Mouse (Mus musculus): ENCODE data around the gene Il2ra.

Il2ra gene

DNA sequence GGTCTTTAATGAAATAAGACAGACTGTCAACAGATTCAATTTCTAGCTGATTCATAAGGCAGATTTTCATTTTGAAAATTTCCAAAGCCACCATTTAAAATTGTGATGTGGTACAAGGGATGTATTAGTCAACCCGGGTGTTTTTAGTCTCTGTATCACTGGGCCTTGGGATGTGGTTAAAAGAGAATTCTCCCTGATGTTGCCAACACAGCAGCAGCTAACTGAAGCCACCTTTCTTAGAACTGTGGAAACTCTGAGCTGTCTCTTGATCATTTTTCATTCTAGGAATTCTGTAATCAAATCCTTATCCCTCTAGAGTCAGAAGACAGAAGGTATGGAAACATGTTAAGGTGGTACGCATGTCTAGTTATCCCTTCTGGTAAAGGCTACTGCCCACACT is 2.7 kb downstream of the Il2ra start:
- in situ Hi-C loops (cut with MboI; ENCODE audit: low pct_unique_long_range_greater_than_20kb in 1 of 2, low sequenced_read_pairs in 2 of 2, unreplicated experiment in 1 of 2): no loop called here

DNA sequence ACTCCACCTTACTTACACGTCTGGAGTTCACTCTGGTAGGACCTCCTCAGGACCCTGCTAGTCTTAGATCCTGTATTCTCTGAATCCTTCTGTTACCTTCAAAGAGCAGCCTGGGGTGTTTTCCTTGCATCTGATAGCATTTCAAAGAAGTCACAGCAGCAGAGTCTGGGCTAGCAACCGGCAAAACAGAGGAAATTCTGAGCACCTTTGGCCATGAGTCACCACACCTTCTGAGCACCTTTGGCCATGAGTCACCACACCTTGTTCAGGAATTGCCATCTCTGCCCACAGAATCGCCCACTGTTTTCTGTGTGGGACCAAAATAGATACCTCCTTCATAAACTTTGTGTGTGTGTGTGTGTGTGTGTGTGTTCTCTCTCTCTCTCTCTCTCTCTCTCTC is 8.9 kb downstream of the Il2ra start:
- in situ Hi-C loops (cut with MboI; ENCODE audit: low pct_unique_long_range_greater_than_20kb in 1 of 2, low sequenced_read_pairs in 2 of 2, unreplicated experiment in 1 of 2): no loop called here

DNA sequence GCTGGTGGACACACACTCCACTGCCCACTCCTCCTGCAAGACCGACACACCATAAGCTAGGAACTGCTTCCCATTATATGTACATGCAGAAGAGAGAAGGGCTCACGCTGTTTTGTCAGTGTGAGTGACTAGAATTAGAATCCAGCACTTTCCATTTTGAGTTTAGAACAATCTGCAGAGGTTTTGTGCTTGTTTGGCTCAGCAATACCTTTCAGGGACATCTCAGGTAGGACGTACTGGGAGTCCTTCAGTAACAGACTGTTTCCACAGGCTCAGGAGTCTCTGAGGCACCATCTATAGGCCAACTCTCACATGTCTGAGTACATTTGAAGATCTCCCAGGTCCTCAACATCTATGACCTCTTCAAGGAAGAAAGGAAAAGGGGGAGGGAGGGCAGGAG is 9.6 kb downstream of the Il2ra start:
- in situ Hi-C loops (cut with MboI; ENCODE audit: low pct_unique_long_range_greater_than_20kb in 1 of 2, low sequenced_read_pairs in 2 of 2, unreplicated experiment in 1 of 2): no loop called here

DNA sequence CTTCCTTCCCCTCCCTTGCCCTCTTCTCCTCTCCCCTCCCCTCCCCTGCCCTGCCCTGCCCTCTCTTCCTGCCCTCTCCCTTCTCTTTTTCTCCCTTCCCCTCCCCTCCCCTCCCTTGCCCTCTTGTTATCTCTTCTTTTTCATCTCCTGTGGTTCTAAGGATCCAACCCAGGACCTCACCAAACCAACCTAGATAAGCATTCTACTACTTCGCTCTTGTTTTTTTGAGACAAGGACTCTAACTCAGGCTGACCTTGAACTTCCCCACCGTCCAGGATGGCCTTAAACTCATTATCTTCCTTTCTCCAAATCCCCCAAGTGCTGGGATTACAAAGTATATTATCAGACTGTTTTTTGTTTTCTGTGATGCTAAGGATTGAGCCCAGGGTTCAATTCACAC is 10.2 kb downstream of the Il2ra start:
- in situ Hi-C loops (cut with MboI; ENCODE audit: low pct_unique_long_range_greater_than_20kb in 1 of 2, low sequenced_read_pairs in 2 of 2, unreplicated experiment in 1 of 2): no loop called here

DNA sequence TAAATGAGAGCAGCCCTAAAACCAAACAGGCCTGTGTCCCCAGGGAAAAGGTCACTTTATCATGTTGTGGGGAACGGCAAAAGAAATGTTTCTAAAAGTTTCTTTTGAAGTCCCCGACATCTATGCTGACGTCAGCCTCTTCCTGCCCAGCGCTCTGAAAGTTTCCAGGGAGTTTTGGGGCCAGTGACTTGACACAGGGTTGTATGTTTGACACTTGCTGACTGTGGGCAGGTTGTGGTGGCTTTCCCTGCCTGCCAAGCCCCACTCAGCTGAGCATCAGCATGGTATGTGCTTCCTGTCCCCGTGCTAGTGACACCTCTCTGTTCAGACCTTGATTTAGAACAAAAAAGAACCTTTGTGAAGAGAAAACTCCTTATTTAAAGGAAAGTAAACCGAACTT is 10.7 kb downstream of the Il2ra start:
- in situ Hi-C loops (cut with MboI; ENCODE audit: low pct_unique_long_range_greater_than_20kb in 1 of 2, low sequenced_read_pairs in 2 of 2, unreplicated experiment in 1 of 2): no loop called here

DNA sequence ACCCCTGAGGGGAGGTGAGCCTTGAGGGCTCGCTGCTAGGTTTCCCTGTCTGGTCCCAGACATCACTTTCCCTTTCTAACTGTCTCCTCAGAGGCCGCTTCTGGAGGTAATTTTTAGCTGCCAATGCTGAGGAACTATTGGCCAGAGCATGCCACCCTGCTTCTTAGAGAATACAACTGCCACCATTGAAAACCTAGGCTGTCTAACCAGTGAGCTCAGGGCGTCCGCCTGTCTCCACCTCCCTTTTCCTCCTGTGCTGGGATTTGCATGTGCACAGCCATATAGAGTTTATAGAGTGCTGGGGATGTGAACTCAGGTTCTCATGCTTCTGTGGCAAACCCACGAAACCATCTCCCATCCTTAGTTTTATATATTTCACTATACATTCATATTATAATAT is 11.2 kb downstream of the Il2ra start:
- in situ Hi-C loops (cut with MboI; ENCODE audit: low pct_unique_long_range_greater_than_20kb in 1 of 2, low sequenced_read_pairs in 2 of 2, unreplicated experiment in 1 of 2): no loop called here

DNA sequence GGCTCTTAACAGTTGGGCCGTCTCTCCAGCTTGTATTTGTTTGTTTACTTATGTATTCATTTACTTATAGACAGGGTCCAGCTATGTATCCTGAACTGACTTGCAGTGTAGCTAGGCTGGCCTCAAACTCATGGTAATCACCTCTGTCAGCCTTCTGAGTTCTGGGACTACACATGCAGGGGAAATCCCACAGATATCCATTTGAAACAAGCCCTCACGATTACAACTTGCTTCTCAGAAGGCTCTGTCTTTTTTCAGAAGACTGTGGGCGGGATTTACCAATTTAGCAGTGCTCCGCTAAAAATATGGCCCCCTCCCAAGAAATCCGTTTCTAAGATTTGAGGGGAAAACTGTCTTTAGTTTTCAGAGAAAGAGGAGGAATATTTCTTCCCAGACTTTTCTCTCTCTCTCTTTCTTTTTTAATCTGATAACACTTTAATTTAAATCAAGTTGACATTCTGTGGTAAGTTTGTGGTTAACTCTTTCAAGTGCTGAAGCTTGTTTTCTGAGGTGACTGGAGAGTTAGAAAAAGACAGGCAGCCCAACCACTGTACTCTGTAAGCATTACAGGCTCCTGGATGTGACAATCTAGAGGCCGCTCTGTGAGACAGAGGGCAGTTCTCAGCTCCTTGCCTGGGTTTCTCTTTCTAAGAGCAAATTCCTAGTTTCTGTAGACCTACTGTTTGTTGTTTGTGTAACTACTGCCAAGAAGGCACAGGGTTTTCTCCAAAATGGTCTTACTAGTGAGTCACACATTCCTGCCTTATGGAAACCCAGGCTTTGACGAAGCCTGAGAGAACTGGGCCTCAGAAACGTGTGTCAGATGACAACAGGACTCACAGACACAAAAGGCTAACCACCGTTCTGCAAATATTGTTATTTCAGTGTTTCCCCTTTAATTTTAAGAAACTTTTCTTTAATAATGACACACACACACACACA is 12.7 kb downstream of the Il2ra start:
- in situ Hi-C loops (cut with MboI; ENCODE audit: low pct_unique_long_range_greater_than_20kb in 1 of 2, low sequenced_read_pairs in 2 of 2, unreplicated experiment in 1 of 2): no loop called here

DNA sequence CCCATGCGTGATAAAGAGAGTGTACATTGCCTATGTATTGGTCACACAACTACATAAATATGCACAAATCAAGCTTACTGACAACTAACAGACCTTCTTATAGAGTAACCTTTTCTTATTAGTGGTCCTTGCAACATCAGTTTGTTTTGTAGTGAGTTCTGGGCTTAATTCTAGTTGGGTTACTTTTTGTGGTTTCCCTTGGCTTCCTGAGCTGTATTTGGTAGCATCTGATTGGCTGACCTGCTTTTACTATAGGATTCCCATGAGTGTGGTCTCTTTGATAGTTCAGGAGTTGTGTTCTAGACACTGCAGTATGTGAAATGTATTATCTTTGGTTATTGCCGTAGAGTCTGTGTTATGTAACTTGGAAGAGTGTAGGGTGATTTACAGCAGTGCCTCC is 15.0 kb downstream of the Il2ra start:
- in situ Hi-C loops (cut with MboI; ENCODE audit: low pct_unique_long_range_greater_than_20kb in 1 of 2, low sequenced_read_pairs in 2 of 2, unreplicated experiment in 1 of 2): no loop called here

DNA sequence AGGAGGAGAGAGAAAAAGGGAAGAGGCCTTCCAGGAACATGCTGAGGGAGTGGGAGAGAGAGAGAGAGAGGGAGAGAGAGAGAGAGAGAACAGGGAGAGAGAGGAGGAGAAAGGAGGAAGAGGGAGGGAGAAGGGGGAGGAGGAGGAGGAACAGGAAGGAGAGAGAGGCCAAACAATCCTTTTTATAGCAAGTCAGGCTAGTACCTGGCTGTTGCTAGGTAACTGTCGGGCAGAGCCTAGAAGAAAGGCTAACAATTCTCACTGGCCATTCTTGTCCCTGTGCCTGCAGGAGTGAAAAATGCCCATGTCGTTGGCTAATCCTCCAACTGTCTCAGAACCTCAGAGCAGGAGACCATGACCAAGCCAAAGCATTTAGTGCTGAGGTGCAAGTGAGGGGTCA is 16.7 kb downstream of the Il2ra start:
- in situ Hi-C loops (cut with MboI; ENCODE audit: low pct_unique_long_range_greater_than_20kb in 1 of 2, low sequenced_read_pairs in 2 of 2, unreplicated experiment in 1 of 2): no loop called here

DNA sequence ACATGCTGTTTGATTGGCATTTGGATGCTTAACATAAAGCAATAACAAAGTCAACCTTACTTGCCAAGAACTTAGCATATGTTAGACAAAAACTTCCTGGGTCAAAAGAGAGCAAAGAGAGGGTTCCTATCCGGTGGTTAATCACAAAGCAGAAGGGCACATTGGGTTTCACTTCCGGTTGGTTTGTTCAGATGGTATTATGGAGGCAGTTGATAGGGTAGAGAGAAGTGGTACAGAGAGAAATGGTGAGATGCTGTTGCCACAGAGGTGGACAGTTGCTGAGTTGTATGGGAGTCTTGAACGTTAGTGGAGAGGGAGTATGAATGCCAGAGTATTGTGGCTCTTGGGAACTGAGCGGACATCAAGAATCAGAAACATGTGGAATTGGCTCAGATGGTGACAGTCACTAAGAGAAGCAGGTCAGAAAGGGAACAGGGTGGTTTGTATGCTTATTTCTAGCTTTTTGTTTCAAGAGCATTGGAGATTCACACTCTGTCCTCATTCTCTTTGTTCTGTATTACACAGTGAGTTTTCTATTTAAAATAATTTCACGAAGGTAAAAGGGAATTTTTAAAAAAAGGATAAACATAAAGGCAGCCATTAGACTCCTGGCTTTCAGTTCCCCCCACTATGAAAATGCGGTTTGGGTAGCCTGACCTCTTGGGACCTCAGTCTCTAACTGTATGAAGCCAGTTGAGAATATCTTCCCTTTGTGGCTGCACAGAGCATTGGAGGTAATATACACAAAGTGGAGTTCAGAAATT is 19.7 kb downstream of the Il2ra start:
- in situ Hi-C loops (cut with MboI; ENCODE audit: low pct_unique_long_range_greater_than_20kb in 1 of 2, low sequenced_read_pairs in 2 of 2, unreplicated experiment in 1 of 2): no loop called here

DNA sequence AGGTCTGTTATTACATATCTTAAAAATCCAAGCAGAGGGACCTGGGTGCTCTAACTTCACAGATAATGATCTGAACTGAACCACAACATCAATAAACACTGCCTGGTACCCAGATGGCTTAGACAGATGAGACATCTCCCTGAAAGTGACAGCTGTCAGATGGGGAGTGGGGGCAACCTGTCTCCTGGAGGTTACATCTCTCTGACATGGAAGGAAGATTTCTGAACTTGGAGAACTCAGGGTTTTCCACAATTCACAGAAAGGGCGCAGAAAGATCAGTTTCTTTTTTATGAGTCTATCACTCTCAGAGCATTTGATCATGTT is 20.3 kb downstream of the Il2ra start:
- in situ Hi-C loops (cut with MboI; ENCODE audit: low pct_unique_long_range_greater_than_20kb in 1 of 2, low sequenced_read_pairs in 2 of 2, unreplicated experiment in 1 of 2): no loop called here

DNA sequence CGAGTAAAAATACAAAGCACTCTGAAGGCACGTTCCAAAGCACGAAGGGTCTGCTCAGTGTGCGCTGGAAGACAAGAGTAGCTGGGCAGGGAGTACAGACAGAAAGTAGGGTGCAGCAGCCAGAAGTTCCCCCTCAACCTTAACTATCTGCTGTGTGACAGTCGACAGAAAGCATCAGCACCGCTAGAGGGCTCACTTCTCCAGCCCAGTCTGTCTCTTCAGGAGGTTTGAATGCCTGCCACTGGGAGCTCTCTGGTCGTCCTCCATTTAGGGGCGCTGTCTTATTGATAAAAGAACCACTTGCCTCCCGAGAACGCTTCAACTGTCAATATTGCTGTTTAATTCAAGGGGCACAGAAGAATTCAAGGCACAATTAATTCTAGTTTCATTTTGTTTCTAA is 21.4 kb downstream of the Il2ra start:
- in situ Hi-C loops (cut with MboI; ENCODE audit: low pct_unique_long_range_greater_than_20kb in 1 of 2, low sequenced_read_pairs in 2 of 2, unreplicated experiment in 1 of 2): no loop called here

DNA sequence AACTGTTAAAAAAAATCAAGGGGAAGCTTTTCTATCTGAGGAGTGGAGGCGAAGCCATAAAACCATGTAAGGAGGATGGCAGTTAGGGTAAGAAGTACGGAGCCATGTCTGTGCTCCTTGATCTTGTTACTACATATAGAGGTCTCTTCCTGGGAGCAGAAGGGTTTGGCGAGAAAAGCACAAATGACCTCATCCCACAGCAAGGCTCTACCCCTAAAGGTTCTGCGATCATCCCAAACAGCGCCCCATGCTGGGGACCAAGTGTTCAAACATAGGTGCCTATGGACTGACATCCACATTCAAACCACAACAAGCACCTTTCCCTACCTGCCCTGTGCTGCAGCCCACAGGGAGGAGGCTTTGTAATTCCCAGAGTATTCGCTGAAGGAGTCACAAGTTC is 21.8 kb downstream of the Il2ra start:
- in situ Hi-C loops (cut with MboI; ENCODE audit: low pct_unique_long_range_greater_than_20kb in 1 of 2, low sequenced_read_pairs in 2 of 2, unreplicated experiment in 1 of 2): no loop called here

DNA sequence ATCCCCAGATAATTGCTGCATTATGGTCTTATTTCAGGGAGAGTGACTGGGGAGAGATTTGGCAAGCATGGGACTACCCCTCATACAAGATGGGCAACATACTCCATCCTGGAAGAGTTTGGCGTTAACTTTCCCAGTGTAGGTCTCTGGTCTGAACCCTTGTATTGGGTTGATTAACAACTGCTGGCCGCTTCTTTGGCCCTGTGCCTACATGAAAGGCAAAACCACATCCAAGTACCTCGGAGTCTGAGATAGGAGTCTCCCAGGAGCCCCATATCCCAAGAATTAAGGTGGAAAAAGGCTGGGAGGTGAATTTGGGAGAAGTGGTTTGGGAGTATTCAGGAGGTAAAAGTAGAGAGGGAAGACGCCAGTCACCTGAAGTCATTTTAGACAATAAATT is 22.2 kb downstream of the Il2ra start:
- in situ Hi-C loops (cut with MboI; ENCODE audit: low pct_unique_long_range_greater_than_20kb in 1 of 2, low sequenced_read_pairs in 2 of 2, unreplicated experiment in 1 of 2): no loop called here

DNA sequence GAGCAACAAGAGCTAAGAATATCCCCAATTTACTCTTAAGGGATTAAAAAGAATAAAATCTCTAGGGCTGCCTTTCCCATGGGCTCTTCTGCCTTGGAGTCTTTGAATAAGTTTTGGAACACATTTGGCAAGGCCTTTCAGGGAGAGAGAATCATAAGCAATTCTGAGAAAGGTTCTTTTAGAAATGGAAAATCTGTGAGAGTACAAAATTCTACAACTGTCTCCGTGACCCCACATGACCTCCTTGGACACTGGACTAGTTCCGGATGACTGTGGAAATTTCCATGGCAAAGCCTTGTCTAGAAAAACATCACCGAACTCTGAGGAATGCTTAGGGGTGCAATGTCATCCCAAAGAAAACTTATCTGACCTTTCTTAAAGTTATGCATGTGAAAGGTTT is 22.7 kb downstream of the Il2ra start:
- in situ Hi-C loops (cut with MboI; ENCODE audit: low pct_unique_long_range_greater_than_20kb in 1 of 2, low sequenced_read_pairs in 2 of 2, unreplicated experiment in 1 of 2): no loop called here

DNA sequence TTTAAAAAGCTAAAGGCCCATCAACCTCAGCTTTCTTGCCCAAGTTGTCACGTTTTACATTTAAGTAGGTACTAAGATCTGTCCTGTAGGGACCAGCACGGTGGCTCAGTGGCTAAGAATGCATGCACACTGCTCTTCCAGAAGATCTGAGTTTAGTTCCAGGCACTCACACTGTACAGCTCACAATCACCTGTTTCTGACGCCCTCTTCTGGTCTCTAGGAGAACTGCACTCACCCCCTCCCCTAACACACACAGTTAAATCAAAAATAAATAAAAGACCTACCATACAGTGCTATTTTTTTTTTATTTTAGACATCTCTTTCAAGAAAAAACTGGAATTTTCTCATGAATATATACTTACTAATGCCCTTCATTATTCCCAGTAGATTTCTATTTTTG is 29.5 kb downstream of the Il2ra start:
- in situ Hi-C loops (cut with MboI; ENCODE audit: low pct_unique_long_range_greater_than_20kb in 1 of 2, low sequenced_read_pairs in 2 of 2, unreplicated experiment in 1 of 2): no loop called here

DNA sequence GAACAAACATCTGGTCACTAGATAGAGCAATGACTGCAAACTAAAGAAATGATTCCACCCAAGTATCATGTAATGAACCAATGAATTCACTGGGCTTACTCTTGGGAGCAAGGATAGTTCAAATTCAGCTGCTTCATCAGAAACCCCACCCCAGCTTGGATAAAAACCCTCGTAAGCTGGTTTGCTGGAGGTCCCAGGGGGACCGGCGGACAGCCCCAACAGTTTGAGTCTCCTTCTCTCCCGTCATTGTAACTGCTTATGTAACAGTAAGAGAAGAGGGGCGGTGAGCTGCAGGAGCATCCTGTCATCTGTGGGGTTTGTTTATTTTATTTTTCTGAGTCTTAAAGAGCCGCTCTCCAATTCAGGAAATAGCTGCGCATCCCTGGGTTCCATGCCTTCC is 37.0 kb downstream of the Il2ra start:
- in situ Hi-C loops (cut with MboI; ENCODE audit: low pct_unique_long_range_greater_than_20kb in 1 of 2, low sequenced_read_pairs in 2 of 2, unreplicated experiment in 1 of 2): loop anchor here in 1 of 2 experiments (25.0 kb wide), 1 partner anchor 342 kb away; no protein-coding TSS in a partner anchor

DNA sequence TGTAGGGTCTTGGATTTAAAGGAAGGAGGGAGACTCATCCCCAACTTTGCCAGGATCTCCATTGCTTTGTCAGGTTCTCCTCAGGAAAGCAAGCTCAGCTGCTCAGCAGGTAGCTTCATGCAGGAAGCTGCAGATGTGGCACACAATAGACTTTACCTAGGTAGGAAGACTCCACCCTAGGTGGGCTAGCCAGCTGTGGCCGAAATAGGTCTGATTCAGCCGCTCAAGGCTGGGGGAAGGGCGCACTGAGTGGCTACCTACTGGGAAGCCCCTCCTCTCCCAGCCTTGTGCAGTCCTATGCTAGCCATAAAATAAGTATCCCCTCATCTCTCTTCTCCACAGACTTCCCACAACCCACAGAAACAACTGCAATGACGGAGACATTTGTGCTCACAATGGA is 40.1 kb downstream of the Il2ra start:
- in situ Hi-C loops (cut with MboI; ENCODE audit: low pct_unique_long_range_greater_than_20kb in 1 of 2, low sequenced_read_pairs in 2 of 2, unreplicated experiment in 1 of 2): loop anchor here in 1 of 2 experiments (25.0 kb wide), 1 partner anchor 345 kb away; no protein-coding TSS in a partner anchor

DNA sequence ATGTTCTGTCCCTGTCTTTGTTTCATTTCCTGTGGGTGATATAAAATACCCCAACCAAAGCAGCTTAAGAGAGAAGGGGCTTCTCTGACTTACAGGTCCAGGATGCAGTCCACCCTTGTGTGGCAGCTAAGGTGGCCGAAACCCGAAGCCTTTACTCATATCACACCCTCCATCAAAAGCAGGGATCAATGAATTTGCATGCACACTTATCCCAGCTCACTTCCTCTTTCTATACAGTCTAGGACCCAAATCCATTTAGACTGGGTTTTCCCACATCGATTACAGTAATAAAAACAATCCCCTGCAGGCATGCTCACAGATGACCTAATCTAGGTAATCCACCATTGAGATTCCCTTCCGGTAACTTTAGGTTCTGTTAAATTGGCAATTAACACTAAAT is 43.9 kb downstream of the Il2ra start:
- in situ Hi-C loops (cut with MboI; ENCODE audit: low pct_unique_long_range_greater_than_20kb in 1 of 2, low sequenced_read_pairs in 2 of 2, unreplicated experiment in 1 of 2): loop anchor here in 1 of 2 experiments (25.0 kb wide), 1 partner anchor 349 kb away; no protein-coding TSS in a partner anchor

DNA sequence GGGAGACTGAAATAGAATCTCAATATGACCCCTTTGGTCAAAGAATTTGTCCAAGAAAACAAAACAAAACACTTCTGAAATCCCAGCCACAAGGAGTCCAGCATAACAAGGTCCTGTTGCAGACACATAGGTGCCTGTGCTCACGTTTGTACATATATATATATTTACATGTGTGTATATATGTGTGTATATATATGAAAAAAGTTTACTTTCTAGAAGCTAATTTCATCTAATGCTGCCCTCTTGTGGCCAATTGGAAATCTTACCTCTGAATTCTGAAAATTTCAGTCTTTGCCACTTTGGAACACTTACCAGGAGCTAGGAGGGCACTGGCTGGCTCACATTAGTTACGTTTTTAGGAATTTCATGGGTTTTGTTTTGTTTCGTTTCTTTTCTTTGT is 44.8 kb downstream of the Il2ra start:
- in situ Hi-C loops (cut with MboI; ENCODE audit: low pct_unique_long_range_greater_than_20kb in 1 of 2, low sequenced_read_pairs in 2 of 2, unreplicated experiment in 1 of 2): loop anchor here in 1 of 2 experiments (25.0 kb wide), 1 partner anchor 350 kb away; no protein-coding TSS in a partner anchor

Data from mouse embryonic stem cell (cell line).